Mouse (Mus musculus): ENCODE measurements around the gene Itga2.

The Itga2 gene

GRCm38 (mm10) chr13:114885171-114885570 lies 46.7 kb downstream of the Itga2 start:
- DNase-seq (ENCODE audit: extremely low spot score, low read depth, low spot score): no peak

GRCm38 (mm10) chr13:114878667-114879066 lies 53.2 kb downstream of the Itga2 start:
- DNase-seq (ENCODE audit: extremely low spot score, low read depth, low spot score): no peak

GRCm38 (mm10) chr13:114876005-114876520 lies 55.8 kb downstream of the Itga2 start:
- no peak for DNase-seq (ENCODE audit: extremely low spot score, low read depth, low spot score)

DNA sequence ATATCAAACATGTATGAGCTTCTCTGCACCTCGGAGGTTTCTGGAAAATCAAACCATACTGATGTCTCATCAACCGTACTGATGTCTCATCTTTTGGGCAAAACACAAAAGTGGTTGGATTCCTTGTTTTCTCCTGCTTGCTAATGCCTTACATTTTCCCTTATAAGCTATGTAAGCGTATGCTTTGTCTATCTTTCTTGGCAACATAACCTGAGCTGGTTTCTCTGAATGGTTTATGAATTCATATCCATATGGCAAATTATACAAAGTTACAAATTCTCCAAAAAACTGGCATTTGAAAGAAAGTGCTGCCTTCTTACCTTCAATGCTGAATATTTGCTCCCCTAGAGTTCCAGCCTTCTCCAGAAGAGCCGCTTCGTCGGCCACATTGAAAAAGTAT lies 57.2 kb downstream of the Itga2 start:
- no peak for DNase-seq (ENCODE audit: extremely low spot score, low read depth, low spot score)

- DNase-seq (ENCODE audit: extremely low spot score, low read depth, low spot score): no peak
Measured at GRCm38 (mm10) chr13:114857525-114857924, 74.4 kb downstream of the Itga2 start.

DNA sequence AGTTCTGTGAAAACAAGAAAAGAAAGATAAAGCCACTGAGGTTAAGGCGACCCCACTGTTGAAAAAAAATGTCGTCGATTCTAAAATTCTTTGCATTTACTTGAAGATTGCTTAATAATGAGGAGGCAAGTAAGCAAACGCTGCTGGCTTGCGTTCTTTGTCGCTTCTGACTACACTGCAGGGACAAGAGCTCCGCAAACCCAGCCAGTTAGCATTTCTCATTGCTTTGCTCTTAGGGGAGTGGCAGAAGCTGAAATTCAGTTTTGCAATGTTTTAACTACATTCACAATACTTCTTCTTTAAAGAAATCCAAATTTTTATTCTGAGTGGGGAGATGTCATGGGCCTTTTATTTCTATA lies 75.7 kb downstream of the Itga2 start:
- no peak for DNase-seq (ENCODE audit: extremely low spot score, low read depth, low spot score)

DNA sequence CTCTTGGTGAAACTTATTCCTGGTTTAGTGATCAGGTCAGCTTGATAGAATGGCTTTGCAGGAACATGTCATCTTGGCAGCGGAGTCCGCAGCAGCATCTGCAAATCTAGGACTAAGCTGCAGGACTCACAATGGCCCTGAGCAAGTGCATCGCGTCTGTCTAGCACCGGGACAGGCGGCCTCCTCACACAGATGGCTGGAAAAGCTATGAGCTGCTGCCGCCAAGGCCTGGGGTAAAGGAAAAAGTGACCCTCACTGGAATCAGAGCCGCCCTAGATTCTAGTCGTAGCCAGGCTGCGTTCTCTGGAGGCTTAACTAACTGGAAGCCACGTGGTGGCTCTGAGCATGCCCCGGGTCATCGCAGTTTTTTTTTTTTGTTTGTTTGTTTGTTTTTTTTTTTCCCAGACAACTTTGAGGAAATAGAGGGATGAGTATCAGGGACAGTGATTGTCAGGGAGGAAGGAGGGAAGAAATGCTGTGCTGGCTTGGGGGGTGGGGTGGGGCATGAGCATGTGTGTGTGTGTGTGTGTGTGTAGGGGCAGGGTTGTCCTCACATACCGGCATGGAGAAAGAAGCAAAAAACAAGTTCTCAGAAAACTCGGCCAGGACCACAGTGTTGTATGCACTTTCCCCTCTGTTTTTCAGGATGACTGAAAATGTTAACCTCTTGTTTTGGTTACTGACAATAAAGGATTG lies 76.2 kb downstream of the Itga2 start:
- no peak for DNase-seq (ENCODE audit: extremely low spot score, low read depth, low spot score)

DNA sequence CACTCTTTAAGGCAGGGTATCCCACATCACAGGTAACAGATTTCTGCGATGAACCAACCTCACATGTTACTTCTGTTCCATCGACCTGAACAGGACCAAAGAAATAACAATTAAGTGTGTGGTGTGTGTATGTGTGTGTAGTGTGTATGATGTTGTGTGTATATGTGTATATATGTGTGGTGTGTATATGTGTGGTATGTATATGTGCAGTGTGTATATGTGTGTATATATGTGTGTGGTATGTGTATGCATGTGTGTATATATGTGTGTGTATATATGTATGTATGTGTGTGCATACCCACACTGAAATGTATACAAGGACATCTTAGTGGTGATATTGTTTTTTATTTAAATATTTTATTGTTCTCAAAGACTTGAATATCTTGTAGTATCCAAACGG lies 77.5 kb downstream of the Itga2 start:
- no peak for DNase-seq (ENCODE audit: extremely low spot score, low read depth, low spot score)

DNA sequence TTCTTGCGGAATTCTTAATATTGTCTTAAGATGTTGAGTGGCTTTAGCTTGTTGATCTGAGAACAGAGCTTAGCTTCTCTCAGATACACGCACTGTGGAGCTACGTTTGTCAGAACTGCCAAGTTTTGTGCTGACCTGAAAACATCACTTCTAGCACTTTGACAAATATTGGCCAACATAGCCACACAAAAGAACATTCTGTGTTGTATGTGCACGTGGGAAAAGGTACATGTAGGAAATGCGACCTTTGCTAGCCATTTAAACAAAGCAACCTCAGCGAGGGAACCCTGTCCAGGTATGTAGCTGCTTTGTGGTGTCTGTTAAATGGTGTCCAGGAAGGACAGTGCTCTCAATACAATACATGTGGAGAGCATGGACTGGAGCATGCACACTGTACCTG lies 77.9 kb downstream of the Itga2 start:
- DNase-seq (ENCODE audit: extremely low spot score, low read depth, low spot score): no peak

DNA sequence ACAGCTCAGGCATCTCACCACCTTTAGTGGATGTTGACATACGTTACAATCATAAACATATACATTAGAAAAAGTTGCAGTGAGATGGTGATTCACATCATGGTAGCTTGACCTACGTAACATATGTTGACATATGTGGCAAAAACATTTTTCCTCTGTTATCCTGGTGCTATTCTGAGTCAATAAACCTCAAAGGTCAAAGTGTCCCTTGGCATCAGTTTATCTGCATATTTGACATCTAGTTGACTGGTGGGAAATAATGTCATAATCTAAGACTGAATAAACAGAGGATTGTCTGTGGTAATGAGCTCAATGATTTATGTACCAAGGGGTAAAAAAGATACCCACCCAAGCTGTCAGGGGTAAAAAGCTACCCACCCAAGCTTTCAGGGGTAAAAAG lies 78.7 kb downstream of the Itga2 start:
- no peak for DNase-seq (ENCODE audit: extremely low spot score, low read depth, low spot score)

DNA sequence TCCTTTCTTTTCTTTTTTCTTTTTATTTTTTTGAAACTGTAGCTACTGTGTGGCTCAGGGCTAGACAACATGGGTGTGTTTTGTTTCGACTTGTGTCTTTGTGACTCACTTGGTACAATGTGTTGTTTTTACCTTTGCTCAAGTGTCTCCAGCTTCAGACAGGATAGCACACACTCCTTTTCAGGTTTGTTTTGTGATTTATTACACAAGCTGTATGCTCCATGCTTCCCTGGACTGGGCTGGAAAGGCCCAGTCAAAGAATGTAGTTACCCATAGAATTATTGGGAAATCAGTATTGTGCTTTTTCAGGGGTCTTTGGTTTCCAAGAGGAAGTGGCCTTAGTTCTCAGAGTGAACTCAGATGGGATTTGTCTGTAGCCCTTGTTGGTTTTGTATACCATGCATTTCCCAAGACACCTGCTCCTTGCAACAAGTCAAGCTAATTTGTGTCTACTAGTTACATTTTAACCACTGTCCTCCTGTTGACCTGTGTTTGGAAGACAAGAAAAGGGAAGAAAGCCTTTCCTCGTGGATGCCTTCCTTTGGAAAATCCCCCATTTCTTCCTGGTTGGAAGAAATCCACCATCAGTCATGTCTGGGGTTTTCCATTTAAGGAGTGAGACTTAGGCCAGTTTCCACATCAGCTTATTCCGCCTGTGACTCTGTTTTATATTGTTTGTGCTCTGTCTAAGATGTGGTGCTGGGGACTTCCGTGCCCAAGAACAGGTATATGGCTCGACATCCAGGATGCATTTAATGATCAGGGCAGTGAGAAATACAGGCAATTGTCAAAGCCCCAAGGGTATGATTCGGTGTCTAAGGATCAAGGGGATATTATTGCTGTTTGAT lies 79.4 kb downstream of the Itga2 start:
- no peak for DNase-seq (ENCODE audit: extremely low spot score, low read depth, low spot score)

DNA sequence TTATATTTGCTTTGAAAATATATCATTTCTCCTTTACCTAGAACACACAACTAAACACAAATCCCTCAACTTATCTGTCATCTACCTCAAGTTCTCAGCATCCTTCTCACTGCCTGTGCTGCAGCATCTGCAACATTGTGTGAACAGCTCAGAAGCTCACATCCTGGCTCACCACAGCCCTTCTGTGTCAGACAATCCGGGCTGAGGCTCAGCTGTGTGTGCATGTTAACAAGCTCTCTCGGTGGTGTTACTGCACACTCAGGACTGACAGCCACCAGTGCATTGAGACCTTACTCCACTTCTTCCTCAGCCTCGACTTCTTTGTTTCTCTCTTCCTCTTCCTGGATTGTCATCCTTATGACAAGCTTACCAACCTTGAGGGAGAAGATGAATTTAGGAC lies 83.0 kb downstream of the Itga2 start:
- no peak for DNase-seq (ENCODE audit: extremely low spot score, low read depth, low spot score)

GRCm38 (mm10) chr13:114845804-114846203 lies 86.1 kb downstream of the Itga2 start:
- no peak for DNase-seq (ENCODE audit: extremely low spot score, low read depth, low spot score)

DNA sequence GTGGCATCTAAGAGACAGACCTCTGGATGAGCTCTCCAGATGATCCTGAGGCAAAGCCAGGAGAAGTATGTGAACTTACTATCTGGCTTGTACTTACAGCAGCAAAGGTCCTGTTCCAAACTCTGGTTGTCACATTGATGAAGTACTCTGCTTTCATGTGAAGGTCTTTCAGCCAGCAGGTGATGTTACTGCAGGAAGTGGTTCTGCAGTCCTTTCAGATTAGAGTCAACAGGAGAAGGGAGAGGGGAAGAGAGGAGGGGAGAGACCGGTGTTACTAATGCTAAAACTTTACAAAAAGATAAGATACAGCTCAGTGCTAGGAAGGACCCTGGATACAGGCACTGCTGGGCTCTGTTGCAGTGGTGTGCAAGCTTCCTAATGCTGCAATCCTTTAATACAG lies 88.6 kb downstream of the Itga2 start:
- DNase-seq (ENCODE audit: extremely low spot score, low read depth, low spot score): no peak

DNA sequence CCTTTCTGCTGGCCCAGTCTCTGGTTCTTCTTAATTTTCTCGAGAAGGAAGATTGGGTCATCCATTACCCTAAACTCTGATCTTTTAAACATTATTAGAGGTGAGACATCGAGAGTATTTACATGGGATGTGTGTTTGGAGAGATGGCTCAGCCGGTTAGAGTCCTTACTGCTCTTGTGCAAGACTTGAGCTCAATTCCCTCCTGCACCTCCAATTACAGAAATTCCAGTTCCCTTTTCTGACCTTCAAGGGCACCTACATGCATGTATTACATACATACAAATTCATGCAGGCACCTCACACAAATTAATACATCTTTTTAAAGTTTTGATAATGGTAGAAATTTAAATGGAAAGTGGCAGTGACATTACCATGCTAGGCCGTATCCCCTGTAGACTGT lies 91.4 kb downstream of the Itga2 start:
- no peak for DNase-seq (ENCODE audit: extremely low spot score, low read depth, low spot score)

DNA sequence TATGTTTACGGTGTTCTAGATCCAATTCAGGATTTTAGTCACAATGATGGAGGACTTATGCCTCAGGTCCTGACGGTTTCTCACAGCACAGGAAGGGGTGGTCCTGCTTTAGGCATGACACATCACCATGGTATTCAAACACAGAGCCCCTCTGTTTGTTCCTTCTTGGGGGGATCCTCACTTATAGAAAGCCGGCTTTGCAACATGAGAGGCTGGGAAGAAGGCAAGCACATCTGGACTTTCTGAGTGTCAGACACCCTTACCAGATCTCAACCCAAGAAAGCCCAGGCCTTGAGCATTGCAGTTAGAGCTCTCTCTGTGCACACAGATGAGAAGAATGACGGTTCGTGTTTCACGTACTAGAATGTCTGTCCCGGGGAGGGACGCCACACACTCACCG lies 92.8 kb downstream of the Itga2 start:
- no peak for DNase-seq (ENCODE audit: extremely low spot score, low read depth, low spot score)

DNA sequence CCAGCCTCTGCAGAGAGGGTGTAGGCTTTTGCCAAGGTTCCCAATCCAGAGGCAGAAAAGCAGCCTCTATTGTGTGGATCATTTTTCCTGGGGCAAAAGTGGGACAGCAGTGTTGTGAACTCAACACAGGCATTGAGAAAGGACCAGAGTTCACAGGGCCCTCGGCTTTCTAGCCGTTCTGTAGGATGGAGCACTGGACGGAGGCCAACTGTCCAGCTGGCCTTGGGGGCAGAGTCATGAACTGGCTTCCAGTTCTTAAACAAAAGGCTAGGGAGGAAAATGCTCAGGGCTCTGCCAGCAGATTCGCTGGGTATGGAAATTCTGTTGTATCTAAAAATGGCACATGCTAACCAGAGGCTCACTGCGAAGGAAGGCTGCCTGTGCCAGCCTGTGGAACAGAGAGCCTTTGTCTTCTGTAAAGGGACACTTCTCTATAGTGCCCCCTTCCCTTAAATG lies 93.3 kb downstream of the Itga2 start:
- no peak for DNase-seq (ENCODE audit: extremely low spot score, low read depth, low spot score)

DNA sequence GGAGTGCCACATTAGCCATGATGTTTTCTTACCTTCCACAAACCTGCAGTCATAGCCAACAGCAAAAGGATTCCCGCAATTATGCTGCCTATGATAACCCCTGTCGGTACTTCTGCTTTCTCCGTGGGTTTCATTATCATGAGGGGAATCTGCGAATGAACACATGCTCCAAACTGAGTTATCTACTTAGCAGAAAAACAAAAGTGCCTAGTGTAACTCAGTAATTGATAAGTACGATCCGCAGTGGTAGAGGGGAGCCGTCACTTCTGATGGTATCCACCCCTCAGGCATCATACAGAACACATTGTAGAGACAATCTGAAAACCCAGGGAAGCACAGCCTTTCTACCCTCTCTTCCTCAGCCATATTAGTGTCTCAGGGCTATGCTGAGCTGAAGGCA lies 94.8 kb downstream of the Itga2 start:
- DNase-seq (ENCODE audit: extremely low spot score, low read depth, low spot score): no peak

GRCm38 (mm10) chr13:114834580-114834979 lies 97.3 kb downstream of the Itga2 start:
- DNase-seq (ENCODE audit: extremely low spot score, low read depth, low spot score): no peak

GRCm38 (mm10) chr13:114833351-114833750 lies 98.5 kb downstream of the Itga2 start:
- DNase-seq (ENCODE audit: extremely low spot score, low read depth, low spot score): no peak

- no peak for DNase-seq (ENCODE audit: extremely low spot score, low read depth, low spot score)
Measured at GRCm38 (mm10) chr13:114832761-114833160, 99.1 kb downstream of the Itga2 start.

DNA sequence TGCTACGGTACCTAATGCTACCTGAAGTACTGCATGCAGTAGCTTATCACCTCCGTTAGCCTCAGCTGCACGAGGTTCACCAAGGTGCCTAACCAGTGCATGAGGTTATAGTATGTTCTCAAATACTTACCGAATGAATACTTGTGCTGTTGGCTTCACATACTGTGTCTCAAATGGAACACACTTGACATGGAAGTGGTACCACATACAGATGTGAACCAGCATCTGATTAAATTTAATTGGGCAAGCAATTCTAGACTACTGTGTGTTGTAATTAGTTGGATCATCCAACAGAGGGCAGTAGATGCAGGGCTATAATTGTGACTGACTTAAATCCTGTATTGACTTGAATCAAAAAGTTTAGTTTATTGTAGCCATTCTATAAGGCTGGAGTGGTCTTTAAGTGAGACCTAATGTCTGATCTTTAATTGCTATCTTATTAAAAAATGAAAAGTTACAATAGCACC lies 100.5 kb downstream of the Itga2 start:
- peak; percentile 37 for DNase-seq (ENCODE audit: extremely low spot score, low read depth, low spot score)
